Mouse (Mus musculus) embryo, embryonic 10.5 days (tissue): Measurements from ENCODE around the gene Mid1.
"Not testable (repeated sequence)": the region's sequence is repeated elsewhere in the genome, so short reads cannot be mapped to it uniquely, and the experiment has no call there.

Experiments used
- DNase-seq: peaks from one replicate; pipeline ENCODE4 v3.0.0-alpha.2; 2015; ENCODE audit warnings: low spot score

The Mid1 gene

DNA sequence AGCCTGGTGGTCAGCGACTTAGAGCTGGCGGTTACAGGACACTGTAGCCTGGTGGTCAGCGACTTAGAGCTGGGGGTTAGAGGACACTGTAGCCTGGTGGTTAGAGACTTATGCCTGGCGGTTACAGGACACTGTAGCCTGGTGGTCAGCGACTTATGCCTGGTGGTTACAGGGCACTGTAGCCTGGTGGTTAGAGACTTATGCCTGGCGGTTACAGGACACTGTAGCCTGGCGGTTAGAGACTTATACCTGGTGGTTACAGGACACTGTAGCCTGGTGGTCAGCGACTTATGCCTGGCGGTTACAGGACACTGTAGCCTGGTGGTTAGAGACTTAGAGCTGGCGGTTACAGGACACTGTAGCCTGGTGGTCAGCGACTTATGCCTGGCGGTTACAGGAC lies 330.9 kb downstream of the Mid1 start:
- not testable (repeated sequence) for DNase-seq

GRCm38 (mm10) chrX:170017333-170018245 lies 332.6 kb downstream of the Mid1 start:
- DNase-seq: peak; percentile 83

DNA sequence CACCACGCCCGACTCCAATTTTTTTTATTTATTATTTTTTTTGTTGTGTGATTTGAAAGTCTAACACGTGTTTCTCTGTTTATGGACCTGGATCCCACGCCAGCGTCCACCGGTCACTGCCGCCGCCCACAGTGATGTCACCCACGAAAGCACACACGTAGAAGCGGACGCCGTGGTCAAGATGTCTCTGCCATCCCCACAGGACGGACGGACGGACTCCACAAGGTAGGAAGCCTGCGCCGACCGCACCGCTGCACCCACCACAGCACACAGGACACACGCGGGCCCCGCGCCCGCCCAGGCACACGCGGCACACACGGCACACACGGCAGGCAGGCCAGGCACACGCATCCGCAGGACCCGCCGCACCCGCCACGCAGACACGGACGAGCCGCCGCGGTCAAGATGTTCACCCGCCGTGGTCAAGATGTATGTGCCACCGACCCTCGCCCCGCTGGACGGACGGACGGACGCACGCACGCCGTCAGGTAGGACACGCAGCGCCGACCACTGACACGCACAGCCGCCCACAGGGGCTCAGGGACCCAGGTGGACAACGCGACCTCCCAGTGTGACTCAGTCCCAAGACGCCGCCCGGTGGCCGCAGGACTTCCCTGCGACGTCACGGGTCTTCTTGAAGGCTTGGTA lies 333.7 kb downstream of the Mid1 start:
- not testable (repeated sequence) for DNase-seq

DNA sequence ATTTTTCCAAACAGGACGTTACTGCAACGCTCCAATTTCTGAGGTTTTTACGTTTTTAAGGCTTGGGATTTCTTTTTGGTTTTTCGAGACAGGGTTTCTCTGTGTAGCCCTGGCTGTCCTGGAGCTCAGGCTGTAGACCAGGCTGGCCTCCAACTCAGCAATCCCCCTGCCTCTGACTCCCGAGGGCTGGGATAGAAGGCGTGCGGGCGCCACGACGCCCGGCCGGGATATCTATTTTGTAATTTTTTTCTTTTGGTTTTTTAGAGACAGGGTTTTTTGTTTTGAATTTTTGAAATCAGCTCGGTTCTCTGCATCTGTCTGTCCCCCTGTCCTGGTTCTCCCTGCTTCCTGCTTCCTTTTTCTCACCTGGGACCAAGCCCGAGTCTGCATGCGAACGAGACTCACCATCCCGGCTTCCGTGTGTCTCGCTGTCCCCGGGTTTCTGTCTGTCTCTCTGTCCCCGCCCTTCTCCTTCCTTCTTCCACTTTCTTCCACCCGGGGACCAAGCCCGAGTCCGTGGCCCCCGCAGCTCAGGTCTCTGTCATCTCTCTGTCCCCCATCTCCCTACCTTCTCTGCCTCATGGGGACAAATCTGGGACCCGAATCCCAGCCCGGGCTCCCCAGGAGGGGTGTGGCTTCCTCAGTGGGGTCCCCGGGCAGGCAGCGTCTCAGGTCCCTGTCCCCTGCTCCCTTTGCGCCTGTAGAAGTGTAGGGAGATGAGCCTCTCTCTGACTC lies 334.4 kb downstream of the Mid1 start:
- not testable (repeated sequence) for DNase-seq

DNA sequence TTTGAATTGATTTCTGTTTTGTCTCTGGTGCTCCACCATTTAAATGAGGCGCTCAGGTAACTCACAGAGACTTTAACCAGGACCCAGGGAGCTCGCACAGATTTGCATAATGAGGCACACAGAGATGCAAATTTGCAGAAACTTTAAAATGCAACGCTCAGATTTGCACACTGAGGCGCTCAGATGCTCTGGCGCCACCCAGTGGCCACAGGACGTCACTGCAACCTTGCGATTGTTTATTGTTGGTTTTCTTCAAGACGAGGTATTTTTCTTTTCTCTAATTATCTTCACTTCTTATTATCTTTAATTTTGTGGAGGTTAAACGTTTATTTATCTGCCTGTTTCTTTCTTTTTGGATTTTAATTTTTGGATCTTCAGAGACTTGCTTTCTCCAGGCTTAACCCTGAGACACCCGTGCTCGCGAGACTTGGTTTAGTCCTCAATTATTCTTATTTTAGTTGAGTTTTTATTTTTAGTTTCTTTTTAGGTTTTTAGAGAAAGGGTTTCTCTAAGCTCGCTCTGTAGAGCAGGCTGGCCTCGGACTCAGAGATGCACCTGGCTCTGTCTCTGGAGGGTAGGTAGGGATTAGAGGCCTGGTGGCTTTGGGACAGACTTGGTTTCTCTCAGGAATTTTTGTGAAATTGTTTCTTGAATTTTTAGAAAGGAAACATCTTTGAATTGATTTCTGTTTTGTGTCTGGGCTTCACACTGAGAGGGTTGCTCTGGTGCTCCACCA lies 335.1 kb downstream of the Mid1 start:
- DNase-seq: not testable (repeated sequence)

- peak; percentile 89 for DNase-seq
Observed at GRCm38 (mm10) chrX:170020690-170021050, 335.7 kb downstream of the Mid1 start.

GRCm38 (mm10) chrX:170021205-170021604 lies 336.2 kb downstream of the Mid1 start:
- DNase-seq: not testable (repeated sequence)

DNA sequence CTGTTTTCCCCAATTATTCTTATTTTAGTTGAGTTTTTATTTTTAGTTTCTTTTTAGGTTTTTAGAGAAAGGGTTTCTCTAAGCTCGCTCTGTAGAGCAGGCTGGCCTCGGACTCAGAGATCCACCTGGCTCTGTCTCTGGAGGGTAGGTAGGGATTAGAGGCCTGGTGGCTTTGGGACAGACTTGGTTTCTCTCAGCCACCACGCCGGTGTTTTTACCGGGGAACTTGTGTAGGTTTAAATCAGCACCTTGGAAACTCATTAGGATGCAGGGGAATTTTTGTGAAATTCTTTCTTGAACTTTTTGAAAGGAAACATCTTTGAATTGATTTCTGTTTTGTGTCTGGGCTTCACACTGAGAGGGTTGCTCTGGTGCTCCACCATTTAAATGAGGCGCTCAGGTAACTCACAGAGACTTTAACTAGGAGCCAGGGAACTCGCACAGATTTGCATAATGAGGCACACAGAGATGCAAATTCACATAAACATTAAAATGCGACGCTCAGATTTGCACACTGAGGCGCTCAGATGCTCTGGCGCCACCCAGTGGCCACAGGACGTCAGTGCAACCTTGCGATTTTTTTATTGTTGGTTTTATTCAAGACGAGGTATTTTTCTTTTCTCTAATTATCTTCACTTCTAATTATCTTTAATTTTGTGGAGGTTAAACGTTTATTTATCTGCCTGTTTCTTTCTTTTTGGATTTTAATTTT lies 336.9 kb downstream of the Mid1 start:
- DNase-seq: peak; percentile 91
